Mouse (Mus musculus) liver (tissue): ENCODE measurements around the gene Pdia2.
"Not testable (repeated sequence)": the region's sequence is repeated elsewhere in the genome, so short reads cannot be mapped to it uniquely, and the experiment has no call there.

Experiments
- DNase-seq: peaks from one replicate; pipeline ENCODE4 v3.0.0-alpha.2; 2020; ENCODE audit warnings: mixed read lengths

Gene Pdia2

DNA sequence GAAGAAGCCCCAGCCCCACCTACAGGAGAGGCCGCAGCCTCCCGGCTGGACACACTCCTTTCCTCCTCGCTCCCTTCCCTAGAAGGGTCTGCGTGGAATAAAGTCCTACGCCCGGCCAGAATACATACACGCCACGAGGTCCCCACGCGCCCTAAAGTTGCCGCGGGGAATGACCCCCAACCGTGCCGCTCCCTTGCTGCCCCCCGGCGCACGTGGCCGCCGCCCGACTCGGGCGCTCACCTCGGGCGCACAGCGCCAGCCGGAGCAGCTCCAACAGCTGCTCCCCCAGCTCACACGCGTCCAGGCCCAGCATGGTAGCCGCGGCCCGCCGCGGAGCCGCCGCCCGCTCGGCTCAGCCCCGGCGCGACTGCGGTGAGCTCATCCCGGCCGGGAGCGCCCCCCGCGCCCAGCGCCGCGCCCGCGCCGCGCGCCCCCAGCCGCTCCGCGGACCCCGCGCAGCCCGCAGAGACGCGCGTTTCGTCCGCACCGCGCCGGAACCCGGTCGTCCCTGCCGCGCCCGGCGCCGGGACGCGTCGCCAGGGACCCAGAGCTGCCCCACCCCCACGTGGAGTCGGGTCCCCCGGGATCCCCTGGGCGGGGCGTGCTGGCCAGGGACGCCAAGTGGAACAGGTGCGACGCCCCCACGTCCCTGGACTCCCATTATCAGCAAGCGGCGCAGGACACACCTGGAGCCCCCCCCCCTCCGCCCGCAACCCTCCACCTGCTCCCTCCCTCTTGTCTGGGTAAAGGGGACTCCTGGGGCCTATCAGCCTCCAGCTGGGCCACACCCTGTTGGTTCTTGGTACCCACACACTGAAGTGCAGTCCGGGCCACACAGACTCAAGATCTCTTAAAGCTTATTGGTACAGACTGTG, 2.2 kb upstream of the Pdia2 start:
- DNase-seq: peak; percentile 78

GRCm38 (mm10) chr17:26192481-26193190, 6.3 kb downstream of the Pdia2 start:
- no peak for DNase-seq

- DNase-seq: not testable (repeated sequence)
These were observed 7.4 kb downstream of the Pdia2 start for GRCm38 (mm10) chr17:26191486-26191885.

GRCm38 (mm10) chr17:26188091-26188805, 10.6 kb downstream of the Pdia2 start:
- DNase-seq: no peak

DNA sequence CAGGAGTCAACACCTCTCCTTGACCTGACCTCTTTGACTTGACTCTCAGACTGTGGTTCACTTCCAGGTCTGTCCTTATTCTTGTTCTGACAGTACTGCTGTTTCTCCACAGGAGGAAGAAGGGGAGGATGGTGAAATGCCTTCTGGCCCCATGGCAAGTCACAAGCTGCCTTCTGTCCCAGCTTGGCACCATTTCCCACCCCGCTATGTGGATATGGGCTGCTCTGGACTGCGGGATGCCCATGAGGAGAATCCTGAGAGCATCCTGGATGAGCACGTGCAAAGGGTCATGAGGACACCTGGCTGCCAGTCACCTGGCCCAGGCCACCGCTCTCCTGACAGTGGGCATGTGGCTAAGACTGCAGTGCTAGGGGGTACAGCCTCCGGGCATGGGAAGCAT, 11.3 kb downstream of the Pdia2 start:
- no peak for DNase-seq

- DNase-seq: no peak
These were observed 17.7 kb downstream of the Pdia2 start for GRCm38 (mm10) chr17:26181179-26181578.

DNA sequence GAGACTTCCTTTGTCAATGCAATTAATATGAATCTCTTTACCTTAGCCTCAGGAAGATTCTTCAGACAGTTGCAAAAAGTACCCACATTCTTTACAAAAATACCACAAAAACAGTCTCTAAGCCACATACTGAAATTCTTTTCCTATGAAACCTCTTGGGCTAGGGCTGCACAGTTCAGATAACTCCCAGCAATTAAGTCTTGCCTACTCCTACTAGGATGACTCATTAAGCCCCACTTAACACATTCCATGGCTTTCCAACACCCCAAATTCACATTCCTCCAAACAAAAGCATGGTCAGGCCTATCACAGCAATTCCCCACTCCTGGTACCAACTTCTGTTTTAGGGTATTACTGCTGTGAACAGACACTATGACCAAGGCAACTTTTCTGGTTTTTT, 20.3 kb downstream of the Pdia2 start:
- no peak for DNase-seq

DNA sequence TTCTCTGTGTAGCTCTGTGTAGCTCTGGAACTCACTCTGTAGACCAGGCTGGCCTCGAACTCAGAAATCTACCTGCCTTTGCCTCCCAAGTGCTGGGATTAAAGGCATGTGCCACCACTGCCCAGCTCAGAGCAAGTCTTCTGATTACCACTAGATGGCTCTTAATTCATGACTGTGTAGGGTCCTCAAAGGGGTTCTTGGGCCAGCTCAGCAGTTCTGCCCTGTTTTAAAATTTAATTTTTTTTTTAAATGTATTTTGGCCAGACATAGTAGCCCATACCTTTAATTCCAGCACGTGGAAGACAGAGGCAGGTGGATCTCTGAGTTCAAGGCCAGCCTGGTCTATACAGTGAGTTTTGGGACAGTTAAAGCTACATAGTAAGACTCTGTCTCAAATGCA, 23.6 kb downstream of the Pdia2 start:
- DNase-seq: not testable (repeated sequence)

DNA sequence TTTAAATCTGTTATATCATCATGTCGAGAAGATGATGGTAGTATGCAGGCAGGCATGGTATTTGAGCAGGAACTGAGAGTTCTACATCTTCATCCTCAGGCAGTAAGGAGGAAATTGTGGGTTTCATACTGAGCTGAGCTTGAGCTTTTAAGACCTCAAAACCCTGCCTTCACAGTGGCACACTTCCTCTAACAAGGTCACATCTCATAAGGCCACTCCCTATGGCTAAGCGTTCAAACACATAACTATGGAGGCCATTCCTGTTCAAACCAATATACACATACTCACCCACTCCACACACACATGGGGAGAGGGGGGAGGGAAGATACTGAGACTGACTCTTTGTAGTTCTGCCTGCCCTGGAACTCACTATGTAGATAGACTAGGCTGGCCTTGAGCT, 30.8 kb downstream of the Pdia2 start:
- no peak for DNase-seq

DNA sequence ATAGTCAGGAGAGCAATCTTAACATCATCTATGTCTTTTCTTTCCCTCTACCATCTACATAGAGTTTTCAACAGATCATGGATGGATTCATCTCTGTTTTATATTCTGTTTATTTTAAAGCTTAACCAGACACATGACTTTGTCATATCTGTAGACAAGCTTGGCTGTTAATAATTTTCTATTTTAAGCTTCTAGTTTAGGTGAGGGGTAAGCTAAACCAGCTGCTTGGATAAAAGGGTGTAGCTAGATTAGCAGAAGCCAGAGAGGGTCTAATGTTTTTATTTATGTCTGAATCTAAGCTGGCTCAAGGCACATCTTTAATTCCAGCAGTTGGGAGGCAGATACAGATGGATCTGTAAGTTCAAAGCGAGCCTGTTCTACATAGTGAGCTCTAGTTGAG, 36.2 kb downstream of the Pdia2 start:
- DNase-seq: no peak

- DNase-seq: no peak
These were observed 46.8 kb downstream of the Pdia2 start for GRCm38 (mm10) chr17:26151886-26152630.

DNA sequence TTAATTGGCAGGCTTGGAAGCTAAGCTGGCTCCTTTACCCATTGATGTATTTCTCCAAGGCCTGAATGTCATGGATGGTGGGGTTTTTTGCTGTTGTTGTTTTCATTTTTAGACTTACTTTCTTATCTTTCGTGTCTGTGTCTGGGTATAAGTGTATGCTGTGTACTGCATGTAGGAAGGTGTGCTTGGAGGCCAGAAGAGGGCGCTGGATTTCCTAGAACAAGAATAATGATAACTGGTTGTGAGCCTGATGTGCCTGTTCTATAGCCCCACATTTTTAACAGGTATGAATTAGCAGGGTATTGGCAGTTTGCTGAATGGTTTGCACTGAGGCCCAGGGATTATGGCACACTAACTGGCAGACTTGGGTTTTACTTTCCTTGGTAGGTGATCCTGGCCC, 49.8 kb downstream of the Pdia2 start:
- DNase-seq: no peak
